Mouse (Mus musculus) gonadal fat pad, adult 2 months (tissue): ENCODE results near the gene Slc6a13. TPM values are rescaled to one million over a fixed set of nuclear protein-coding genes. Genes with fewer than 3 reads are reported as not detected.

ENCODE experiments used
- DNase-seq: peaks from one replicate; pipeline ENCODE4 v3.0.0-alpha.2; 2012; ENCODE audit warnings: low read depth
- polyA plus RNA-seq: library from polyadenylated mRNA; depleted of rRNA; stranded (reverse); fragments of >200 nt; gene quantifications from 2 replicates; pipeline ENCODE4 v1.2.3, GENCODE M21; 2012; rRNA removed

Slc6a13 gene
- polyA plus RNA-seq, 1 experiment, result 56.6 TPM

GRCm38 (mm10) chr6:121378256-121378655, 78.2 kb downstream of the Slc6a13 start:
- DNase-seq, result no peak

DNA sequence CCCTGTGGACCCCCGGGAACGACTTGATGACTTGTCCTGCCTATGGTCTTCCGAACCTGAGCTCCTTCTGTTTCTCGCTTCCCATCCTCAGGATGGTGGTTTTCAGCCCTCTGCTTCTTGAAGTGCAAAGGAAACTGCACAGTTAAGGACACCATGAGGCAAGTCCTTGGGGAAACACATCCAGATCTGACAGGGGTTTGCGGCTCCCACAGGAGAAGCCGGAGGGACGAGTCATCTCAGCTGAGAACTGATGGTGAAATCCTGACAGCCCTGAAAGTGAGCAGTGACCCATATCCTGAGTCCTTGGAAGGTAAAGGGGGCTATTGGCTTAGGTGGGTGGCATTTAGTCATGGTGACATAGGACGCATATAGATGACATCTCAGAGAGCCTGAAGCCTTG, 80.5 kb downstream of the Slc6a13 start:
- DNase-seq, result no peak

DNA sequence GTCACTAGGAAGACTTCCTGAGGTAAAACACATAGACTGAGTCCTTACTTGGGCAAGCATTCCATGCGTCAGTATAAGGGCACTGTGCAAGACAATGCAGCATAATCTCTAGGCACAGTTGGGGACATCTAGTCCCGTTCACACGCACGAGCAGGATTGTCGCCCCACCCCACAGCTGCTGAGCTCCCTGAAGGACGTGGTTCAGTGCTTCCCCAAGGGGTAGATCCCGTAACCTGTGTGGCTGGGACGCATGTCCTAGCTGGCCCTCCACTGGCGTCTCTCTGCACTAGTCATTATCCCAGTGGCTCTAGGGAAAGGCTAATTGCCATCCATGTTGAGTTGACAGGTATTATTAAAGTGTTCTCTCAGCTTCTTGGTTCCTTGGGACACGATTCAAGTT, 82.0 kb downstream of the Slc6a13 start:
- no peak for DNase-seq

GRCm38 (mm10) chr6:121385397-121385796, 85.4 kb downstream of the Slc6a13 start:
- no peak for DNase-seq

Other genes with a start within 250 kb of the Slc6a13 start
- gene Mical3, start 169.2 kb upstream of the Slc6a13 start, polyA plus RNA-seq, result 41.7 and 42.2 TPM in 2 replicates
- 16.5 and 17.3 TPM in 2 replicates for gene Pex26, start 116.6 kb upstream of the Slc6a13 start, polyA plus RNA-seq
- gene Tuba8, start 89.5 kb upstream of the Slc6a13 start, polyA plus RNA-seq, result 0.32 and 0.49 TPM in 2 replicates
- 4.4 and 4.9 TPM in 2 replicates for gene Usp18, start 54.3 kb upstream of the Slc6a13 start, polyA plus RNA-seq
- 6.1 and 8.5 TPM in 2 replicates for gene Slc6a12, start 42.8 kb downstream of the Slc6a13 start, polyA plus RNA-seq
- gene Iqsec3, start 173.5 kb downstream of the Slc6a13 start, polyA plus RNA-seq, result 0.55 TPM in 2 replicates